Mouse (Mus musculus) heart, adult 2 months (tissue): Measurements from ENCODE around the gene Upp2.

ENCODE experiments used
- CTCF ChIP-seq: fragments of 200-600 bp; IDR thresholded peaks from 2 replicates; pipeline ENCODE4 v1.8.1; 2022; ENCODE audit warnings: antibody characterized with exemption, mild to moderate bottlenecking, moderate library complexity
- EP300 ChIP-seq: fragments of 200-500 bp; IDR thresholded peaks from 2 replicates; pipeline ENCODE4 v1.6.1; 2011; ENCODE audit warnings: low read depth, low read length, control low read depth; ENCODE audit not compliant: insufficient read depth
- POLR2A ChIP-seq: fragments of 200-500 bp; IDR thresholded peaks from 2 replicates; pipeline ENCODE4 v1.6.1; 2011; ENCODE audit warnings: mild to moderate bottlenecking, low read depth, low read length, control low read depth; ENCODE audit not compliant: insufficient read depth

DNA sequence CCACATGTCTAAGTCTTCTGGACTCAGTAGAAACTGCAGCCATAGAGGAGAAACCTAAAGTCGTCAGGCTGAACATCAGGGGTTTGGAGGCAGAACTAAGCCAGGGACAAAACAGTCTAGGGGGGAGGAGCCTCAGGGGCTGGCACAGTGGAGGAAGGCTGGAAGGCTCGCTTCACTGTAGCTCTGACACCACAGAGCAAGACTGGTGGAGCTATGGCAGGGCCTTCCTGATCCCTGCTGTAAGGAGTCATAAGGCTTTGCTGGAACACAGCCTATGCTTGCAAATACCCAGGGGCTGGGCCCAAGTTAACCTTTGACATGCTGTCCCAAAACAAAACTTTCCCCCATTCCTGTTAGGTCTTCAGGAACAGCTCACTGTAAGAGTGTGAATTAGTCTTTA is 185.8 kb downstream of the Upp2 start:
- TF ChIP-seq CTCF = no peak
- no peak for TF ChIP-seq EP300
- no peak for TF ChIP-seq POLR2A
